Mouse (Mus musculus): Measurements from ENCODE around the gene Ndufaf2.

Ndufaf2 gene

DNA sequence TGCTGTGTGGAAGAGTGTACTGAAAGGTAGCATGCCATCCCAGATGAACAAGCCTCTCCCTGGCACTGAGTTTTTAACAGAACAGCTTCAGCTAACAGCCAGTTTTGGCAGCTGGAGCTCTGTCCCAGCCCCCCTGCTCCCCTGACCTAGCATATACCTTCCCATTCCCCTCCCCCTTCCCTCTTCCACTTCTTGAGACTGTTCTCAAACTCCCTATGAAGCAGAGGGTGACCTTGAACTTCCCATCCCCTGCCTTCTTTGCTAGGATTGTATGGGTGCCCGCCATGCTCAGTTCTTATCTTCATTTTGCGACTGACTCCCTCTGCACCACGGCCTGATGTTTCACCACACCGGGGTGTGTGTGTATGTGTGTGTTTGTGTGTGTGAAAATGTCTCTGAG, 195.7 kb downstream of the Ndufaf2 start:
- no peak for DNase-seq (ENCODE audit: low read depth, low spot score)

DNA sequence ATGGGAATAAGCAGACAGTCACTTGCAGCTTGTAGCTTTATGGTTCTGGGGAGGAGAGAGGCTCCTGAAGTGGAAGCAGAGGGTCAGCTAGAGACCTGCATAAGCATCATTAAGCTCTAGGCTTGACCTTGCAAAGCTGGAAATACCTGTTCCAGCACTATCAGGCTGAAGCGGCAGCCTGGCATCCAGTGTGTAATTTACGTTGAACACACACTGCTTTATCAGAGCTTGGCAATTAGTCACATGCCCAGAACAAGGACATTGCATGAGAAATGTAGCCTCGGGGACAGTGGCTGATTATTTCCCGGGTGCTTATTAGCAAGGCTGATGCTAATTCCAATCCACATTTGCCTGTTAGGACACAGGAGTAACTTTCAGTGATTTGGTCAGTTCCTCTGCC, 196.5 kb downstream of the Ndufaf2 start:
- DNase-seq (ENCODE audit: low read depth, low spot score): no peak

DNA sequence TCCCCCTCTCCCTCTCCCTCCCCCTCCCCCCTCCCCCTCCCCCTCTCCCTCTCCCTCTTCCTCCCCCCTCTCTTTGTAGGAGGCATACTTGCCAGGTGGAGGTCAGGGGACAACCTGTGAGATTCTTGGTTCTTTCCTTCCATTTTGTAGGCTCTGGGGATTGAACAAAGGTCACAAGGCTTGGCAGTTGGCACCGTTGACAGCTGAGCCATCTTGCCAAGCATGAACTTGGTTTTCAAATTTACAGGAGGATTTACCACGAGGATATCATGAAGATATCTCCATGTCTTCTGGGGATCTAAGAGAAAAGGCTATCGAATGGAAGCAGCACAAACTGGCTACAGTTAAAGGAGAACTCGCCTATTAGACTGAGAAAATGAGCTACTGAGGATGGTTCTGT, 196.9 kb downstream of the Ndufaf2 start:
- no peak for DNase-seq (ENCODE audit: low read depth, low spot score)

DNA sequence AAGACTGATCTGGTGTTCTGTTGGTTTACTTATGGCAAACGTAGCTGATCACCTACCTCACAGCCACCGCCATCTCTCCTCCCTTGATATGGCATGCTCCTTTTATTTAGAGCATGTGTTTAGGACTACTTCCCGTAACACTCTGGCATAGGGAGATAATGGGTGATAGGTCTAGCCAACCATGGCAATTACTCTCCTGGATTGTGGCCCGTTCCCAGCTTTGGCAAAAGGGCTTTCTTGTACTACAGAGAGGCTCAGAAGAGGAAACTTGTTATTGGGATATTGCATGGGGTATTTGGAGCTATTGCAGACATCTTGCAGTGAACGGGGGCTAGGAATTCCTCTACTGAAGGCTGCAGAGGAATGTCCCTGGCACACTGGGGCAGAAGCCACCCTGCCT, 197.9 kb downstream of the Ndufaf2 start:
- no peak for DNase-seq (ENCODE audit: low read depth, low spot score)

DNA sequence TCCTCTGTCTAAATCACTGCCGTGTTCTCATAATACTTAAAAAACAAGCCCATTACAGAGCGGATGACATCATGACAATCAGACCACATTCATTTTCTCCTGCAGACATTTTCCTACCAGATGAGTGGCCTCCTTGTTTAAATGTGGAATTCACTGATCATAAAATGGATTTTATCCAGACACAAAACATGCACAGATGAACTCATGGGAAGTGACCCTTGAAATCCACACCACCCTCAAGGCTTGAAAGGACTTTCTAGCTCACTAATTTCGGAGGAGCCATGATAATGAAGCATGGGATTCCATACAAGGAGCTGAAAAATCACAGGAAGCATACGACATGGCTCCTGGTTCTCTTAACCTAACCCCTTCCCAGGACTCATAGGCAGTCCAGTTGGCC, 198.5 kb downstream of the Ndufaf2 start:
- DNase-seq (ENCODE audit: low read depth, low spot score): no peak

DNA sequence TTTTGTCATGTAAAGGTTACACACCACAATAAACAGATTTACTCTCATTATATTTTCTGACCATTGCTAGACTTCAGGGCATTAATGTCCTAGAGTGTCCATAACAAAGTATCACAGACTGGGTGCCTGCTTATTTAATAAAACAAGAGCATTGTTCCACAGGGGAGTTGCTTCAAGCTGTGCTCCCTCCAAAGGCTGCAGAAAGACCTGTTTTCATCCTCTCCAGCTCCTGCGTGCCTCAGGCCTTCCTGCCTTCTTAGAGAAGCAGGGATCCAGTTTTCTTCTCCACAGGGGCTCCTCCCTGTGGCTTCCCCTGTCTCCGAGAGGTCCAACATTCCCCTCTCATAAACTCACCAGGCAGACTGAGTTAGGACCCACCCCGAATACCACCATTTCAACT, 202.2 kb downstream of the Ndufaf2 start:
- DNase-seq (ENCODE audit: low read depth, low spot score): no peak

DNA sequence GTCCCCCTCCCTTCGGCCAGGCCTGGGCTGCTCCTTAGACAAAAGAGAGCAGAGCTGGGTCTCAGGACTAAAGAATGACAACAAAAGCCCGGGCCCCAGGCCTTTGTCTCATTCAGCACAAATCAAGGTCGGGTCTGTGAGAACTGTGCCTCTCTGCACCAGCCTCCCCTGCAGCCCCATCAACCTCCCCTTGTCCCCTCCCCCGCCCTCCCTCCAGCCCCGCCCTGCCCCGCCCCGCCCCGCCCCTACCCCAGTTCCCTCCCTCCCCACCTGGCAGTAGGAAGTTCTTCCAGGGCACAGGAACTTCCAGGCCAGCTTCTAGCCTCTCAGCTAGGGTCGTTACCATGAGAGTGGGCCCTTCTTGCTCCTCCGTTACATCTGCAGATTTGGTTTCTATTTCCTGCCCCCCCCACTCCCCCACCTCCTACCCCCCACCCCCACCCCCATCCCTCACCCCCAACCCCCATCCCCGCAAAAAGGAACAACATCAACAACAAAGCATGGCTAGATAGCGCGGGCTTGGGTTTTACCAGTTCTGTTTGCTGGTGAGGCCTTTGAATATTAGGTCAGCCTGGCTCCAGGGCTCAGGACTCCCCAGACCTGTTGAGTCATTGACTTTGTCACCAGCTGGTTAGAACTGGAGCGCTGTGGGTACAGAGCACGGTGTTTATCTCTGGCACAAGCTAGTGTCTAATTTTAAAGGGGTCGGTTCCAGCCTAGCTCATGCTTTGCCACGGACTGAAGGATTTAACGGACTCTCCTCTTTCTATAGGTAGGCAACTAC, 202.9 kb downstream of the Ndufaf2 start:
- peak; percentile 58 for DNase-seq (ENCODE audit: low read depth, low spot score)

DNA sequence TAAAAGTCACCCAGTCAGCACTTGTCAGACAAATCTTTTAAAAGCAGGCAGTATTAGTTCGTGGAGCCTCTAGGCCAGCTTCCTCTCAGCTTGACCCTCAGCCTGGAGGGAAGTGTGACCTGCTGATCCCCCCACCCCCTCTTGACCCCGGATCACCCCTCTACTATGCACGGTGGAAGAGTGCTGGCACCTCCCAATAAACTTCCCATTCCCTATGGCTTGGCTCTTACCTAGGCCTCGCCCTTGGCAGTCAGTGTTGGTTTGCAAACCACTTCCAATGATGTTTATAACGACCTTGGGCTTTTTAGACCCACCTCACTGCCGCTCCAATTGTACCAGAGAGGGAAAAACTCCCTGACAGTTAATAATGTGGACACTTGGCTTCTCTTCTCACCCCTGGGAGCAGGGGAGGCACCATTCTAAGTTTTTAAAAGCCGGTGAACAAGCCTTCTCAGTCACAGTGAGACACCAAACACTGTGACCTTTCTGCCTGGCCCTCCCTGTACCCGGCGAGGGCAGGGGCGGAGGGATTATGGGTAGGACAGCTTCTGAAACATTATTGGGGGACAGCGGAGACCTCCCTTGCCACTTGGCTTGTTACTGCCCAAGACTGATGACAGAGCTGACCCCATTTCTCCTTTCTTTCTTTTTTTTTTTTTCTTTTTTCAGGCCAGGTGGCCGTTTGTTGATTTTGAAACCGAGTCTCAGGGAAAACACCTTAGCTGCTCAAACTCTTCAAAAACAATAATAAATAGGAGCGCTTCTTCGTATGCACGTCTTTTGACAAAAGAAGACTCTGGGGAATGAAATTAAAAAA, 203.8 kb downstream of the Ndufaf2 start:
- DNase-seq (ENCODE audit: low read depth, low spot score): peak; percentile 76

DNA sequence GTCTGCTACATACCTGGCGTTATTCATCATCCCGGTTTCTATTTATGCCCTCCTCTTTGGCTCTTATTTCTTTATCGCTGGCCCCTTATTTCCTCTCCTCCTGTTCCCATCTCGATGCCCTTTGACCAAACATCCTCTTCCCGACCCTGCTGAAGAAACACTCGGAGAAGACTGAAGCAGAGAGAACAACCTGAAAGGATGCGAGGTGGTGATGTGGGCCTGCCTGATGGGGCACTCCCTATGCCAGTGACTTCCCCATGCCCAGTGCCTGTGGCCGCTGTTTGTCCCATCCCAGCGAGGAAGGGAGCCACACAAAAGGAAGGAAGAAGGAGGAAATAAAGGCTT, 204.4 kb downstream of the Ndufaf2 start:
- no peak for DNase-seq (ENCODE audit: low read depth, low spot score)
